Mouse (Mus musculus) kidney, adult 9 months (tissue): Measurements from ENCODE around the gene Slc9a5.

Source experiments
- DNase-seq: peaks from one replicate; pipeline ENCODE4 v3.0.0; 2022

Slc9a5 gene

GRCm38 (mm10) chr8:105356681-105357080 lies 8.0 kb downstream of the Slc9a5 start:
- DNase-seq: no peak

- DNase-seq: no peak
Observed at GRCm38 (mm10) chr8:105359208-105359607, 10.6 kb downstream of the Slc9a5 start.

- DNase-seq: no peak
Observed at GRCm38 (mm10) chr8:105359646-105360045, 11.0 kb downstream of the Slc9a5 start.

- DNase-seq: peak; percentile 43
Observed at GRCm38 (mm10) chr8:105361751-105362702, 13.4 kb downstream of the Slc9a5 start.

- no peak for DNase-seq
Observed at GRCm38 (mm10) chr8:105367107-105367506, 18.5 kb downstream of the Slc9a5 start.

GRCm38 (mm10) chr8:105372473-105372872 lies 23.8 kb downstream of the Slc9a5 start:
- no peak for DNase-seq

- no peak for DNase-seq
Observed at GRCm38 (mm10) chr8:105373032-105373431, 24.4 kb downstream of the Slc9a5 start, which contains the start of gene Plekhg4. Plekhg4 (plus strand) TSS chr8:105373274.

- DNase-seq: no peak
Observed at GRCm38 (mm10) chr8:105374513-105374966, 25.9 kb downstream of the Slc9a5 start.

- DNase-seq: peak; percentile 65
Observed at GRCm38 (mm10) chr8:105378673-105379072, 30.0 kb downstream of the Slc9a5 start.

GRCm38 (mm10) chr8:105380308-105380707 lies 31.7 kb downstream of the Slc9a5 start:
- no peak for DNase-seq

- no peak for DNase-seq
Observed at GRCm38 (mm10) chr8:105384070-105384469, 35.4 kb downstream of the Slc9a5 start.

- peak; percentile 60 for DNase-seq
Observed at GRCm38 (mm10) chr8:105387151-105387550, 38.5 kb downstream of the Slc9a5 start.

- no peak for DNase-seq
Observed at GRCm38 (mm10) chr8:105389096-105389495, 40.5 kb downstream of the Slc9a5 start.

- no peak for DNase-seq
Observed at GRCm38 (mm10) chr8:105393089-105393787, 44.6 kb downstream of the Slc9a5 start.

- DNase-seq: no peak
Observed at GRCm38 (mm10) chr8:105393915-105394314, 45.3 kb downstream of the Slc9a5 start.

GRCm38 (mm10) chr8:105397747-105398146 lies 49.1 kb downstream of the Slc9a5 start:
- DNase-seq: peak; percentile 78

- no peak for DNase-seq
Observed at GRCm38 (mm10) chr8:105400016-105400415, 51.4 kb downstream of the Slc9a5 start.

GRCm38 (mm10) chr8:105403467-105403866 lies 54.8 kb downstream of the Slc9a5 start:
- no peak for DNase-seq

GRCm38 (mm10) chr8:105404496-105404895 lies 55.9 kb downstream of the Slc9a5 start:
- no peak for DNase-seq

GRCm38 (mm10) chr8:105406416-105406815 lies 57.8 kb downstream of the Slc9a5 start:
- no peak for DNase-seq

GRCm38 (mm10) chr8:105408331-105408730 lies 59.7 kb downstream of the Slc9a5 start:
- DNase-seq: no peak

- DNase-seq: no peak
Observed at GRCm38 (mm10) chr8:105409947-105410346, 61.3 kb downstream of the Slc9a5 start.

GRCm38 (mm10) chr8:105413391-105413790 lies 64.7 kb downstream of the Slc9a5 start, which contains the start of the genes Kctd19 and Lrrc36:
Kctd19 (minus strand) TSS chr8:105413502.
Lrrc36 (plus strand) TSS chr8:105413571.
- peak; percentile 36 for DNase-seq

GRCm38 (mm10) chr8:105418992-105419391 lies 70.3 kb downstream of the Slc9a5 start:
- DNase-seq: no peak
